Mouse (Mus musculus) yolk sac, embryonic 10.5 days (tissue): ENCODE results near the gene Rap1b.
A peak's percentile ranks its signal among the peaks of the same experiment; 100 is the strongest.
"Not testable (repeated sequence)": the region's sequence is repeated elsewhere in the genome, so short reads cannot be mapped to it uniquely, and the experiment has no call there.

Source experiments
- DNase-seq: peaks from one replicate; pipeline ENCODE4 v3.0.0-alpha.2; 2017; ENCODE audit warnings: low spot score

Rap1b gene

GRCm38 (mm10) chr10:117845597-117846259 is at the start of gene Rap1b:
Gene Rap1b, minus strand, starts transcription at chr10:117846035.
- peak; percentile 93 for DNase-seq

DNA sequence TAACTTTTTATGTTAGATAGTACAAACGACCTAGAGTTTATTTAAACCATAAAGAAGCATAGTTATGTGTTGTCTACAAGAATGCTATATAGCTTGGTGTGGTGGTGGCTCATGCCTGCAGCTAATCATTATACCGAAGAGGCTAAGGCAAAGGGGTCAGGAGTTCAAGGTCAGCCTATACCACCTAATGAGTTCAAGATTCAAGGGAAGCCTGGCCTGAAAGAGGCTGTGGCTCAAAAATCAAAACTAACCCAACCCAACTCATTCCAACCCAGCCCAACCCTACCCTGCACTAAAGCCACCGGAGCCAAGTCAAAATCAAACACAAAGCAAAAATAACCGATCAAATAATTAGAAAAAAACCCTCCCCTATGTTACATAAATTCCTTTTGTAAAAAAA is 49.4 kb upstream of the Rap1b start:
- no peak for DNase-seq

- no peak for DNase-seq
Observed at GRCm38 (mm10) chr10:117894114-117895035, 48.5 kb upstream of the Rap1b start.

DNA sequence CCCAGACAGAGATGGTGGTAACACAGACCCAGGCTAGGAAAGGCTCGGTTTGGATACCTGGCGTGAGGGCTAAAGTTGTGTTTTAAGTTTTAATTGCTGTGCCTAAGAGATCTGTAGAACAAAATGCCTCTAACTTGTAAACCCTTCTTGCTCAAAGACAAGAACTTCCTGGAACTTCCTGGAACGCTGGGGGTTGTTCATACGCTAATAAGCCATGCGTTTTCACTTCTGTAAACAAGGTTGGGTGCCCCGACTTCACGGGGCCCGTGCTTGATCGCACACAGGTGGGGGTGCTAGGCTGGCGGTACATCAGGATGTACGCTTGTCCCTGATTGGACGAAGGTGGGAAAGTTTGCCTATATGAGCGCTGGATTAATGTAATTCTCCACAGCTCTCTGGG is 47.3 kb upstream of the Rap1b start:
- not testable (repeated sequence) for DNase-seq

GRCm38 (mm10) chr10:117891327-117891726 is 45.5 kb upstream of the Rap1b start:
- no peak for DNase-seq

- no peak for DNase-seq
Observed at GRCm38 (mm10) chr10:117888822-117889221, 43.0 kb upstream of the Rap1b start.

- DNase-seq, result no peak
Observed at GRCm38 (mm10) chr10:117885358-117885757, 39.5 kb upstream of the Rap1b start.

- no peak for DNase-seq
Observed at GRCm38 (mm10) chr10:117884760-117885159, 38.9 kb upstream of the Rap1b start.

GRCm38 (mm10) chr10:117883438-117883837 is 37.6 kb upstream of the Rap1b start:
- DNase-seq, result no peak

GRCm38 (mm10) chr10:117878628-117879027 is 32.8 kb upstream of the Rap1b start:
- no peak for DNase-seq

GRCm38 (mm10) chr10:117876801-117877200 is 31.0 kb upstream of the Rap1b start:
- no peak for DNase-seq

- DNase-seq, result peak; percentile 69
Observed at GRCm38 (mm10) chr10:117876400-117876799, 30.6 kb upstream of the Rap1b start.

DNA sequence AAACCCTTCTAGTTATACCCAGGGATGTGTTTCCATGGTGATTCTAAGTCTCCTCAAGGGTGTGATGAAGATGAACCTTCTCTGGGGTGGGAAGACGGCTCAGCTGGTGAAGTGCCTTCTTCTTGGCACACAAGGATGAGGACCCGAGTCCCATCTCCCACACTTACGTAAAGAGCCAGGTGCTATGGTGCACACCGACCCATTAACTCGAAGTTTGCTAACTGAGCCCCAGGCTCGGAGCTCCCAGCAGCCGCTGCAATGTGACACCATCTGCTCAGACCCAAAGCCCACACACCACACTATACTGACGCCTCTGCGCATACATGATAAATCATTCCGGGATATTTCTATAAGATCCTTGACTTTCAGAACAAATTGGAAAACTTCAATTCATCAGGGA is 29.1 kb upstream of the Rap1b start:
- DNase-seq, result no peak

GRCm38 (mm10) chr10:117873952-117874351 is 28.1 kb upstream of the Rap1b start:
- no peak for DNase-seq

DNA sequence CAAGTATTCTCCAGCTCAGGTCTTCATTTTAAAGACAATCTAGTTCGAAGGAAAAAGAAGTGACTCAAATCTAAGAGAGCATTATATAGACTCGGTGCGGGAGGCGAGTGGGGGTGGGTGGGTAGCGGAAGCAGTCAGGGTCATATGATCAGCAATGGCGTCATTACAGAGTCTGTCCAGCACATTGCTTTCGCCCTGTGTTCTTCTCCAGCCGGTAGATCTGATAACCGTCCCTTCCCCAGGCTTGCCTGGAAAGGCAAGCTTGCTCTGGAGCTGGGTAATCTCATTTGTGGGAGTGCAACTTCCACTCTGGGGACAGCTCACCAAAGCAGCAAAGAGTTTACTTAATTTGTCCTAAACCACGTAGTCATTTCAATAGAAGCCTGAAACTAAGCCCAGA is 26.6 kb upstream of the Rap1b start:
- no peak for DNase-seq

GRCm38 (mm10) chr10:117867301-117867700 is 21.5 kb upstream of the Rap1b start:
- no peak for DNase-seq

GRCm38 (mm10) chr10:117866641-117867040 is 20.8 kb upstream of the Rap1b start:
- DNase-seq, result no peak

- DNase-seq, result no peak
Observed at GRCm38 (mm10) chr10:117864695-117865094, 18.9 kb upstream of the Rap1b start.

DNA sequence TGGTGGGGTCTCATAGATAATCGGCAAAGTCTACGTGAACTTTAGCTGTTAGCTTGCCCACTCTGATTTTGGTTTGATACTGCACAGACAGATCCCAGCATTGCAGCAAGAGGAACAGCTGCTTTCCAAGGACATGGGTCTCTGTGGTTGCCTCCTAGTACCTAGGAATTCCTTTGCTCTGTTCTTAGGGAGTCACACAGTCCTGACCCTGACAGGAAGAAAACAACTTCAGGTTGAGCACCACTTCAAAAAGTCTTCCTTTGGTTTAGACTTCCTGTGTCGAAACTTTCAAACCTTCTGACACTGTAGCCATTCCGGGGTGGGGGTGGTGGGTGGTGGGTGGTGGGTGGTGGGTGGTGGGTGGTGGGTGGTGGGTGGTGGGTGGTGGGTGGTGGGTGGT is 18.4 kb upstream of the Rap1b start:
- no peak for DNase-seq

DNA sequence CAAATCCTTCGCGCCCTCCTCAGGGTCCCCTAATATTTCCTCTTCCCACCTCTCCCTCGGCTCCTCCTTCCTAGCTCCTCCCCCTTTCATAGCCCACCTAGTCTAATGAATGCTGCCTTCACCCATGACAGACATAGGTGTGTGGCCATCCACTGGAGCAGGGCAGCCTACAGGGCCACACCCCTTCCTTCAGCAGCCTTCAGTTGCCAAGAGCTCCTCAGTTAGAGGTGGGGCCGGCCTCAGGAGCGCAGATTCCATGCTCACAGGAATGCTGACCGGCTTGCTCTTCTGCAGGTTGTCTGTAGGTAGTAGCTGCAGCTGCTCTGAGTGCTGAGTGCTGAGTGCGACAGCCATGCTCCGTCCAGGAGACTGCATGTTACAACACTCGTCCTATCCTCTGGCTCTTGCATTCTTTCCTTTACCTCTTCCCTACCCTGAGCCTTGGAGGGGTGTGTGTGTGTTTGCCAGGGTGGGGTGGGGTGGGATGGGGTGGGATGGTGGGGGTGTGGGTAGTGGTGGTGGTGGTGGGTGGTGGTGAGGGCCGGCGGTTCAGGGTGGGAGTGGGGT is 16.3 kb upstream of the Rap1b start:
- DNase-seq, result no peak

GRCm38 (mm10) chr10:117860958-117861357 is 15.1 kb upstream of the Rap1b start:
- no peak for DNase-seq

DNA sequence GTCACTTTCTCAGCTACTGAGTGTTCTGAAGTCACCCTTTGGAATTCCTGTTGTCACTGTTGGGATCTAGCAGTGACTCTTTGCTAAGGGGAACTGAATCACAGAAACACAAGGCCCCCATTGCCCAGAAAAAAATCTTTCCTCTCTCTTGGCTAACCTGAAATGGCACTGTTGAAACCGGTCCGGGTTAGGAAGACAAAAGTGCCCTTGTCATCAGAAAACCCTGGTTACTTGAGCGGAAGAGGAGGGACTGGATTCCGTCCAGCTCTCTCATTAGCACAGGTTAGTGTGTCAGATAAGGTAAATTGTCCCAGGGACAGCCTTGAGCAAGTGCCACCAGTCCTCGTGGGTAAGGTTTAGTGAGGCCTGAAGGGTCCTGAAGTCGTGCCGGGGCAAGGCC is 14.5 kb upstream of the Rap1b start:
- no peak for DNase-seq

GRCm38 (mm10) chr10:117859800-117860199 is 14.0 kb upstream of the Rap1b start:
- no peak for DNase-seq
